Mouse (Mus musculus) cortical plate, adult 2 months (tissue): Measurements from ENCODE around the gene Spryd4. TPM values are rescaled to one million over a fixed set of nuclear protein-coding genes. Genes with fewer than 3 reads are reported as not detected.
"Not testable (repeated sequence)": the region's sequence is repeated elsewhere in the genome, so short reads cannot be mapped to it uniquely, and the experiment has no call there.

Experiments used
- H3K27ac ChIP-seq: fragments of 200-500 bp; 2 replicates; pipeline ENCODE4 v1.5.1; 2012; ENCODE audit warnings: low read length, control low read depth, inconsistent platforms; ENCODE audit not compliant: insufficient read depth
- H3K4me1 ChIP-seq: fragments of 200-500 bp; 2 replicates; pipeline ENCODE4 v1.6.1; 2011; ENCODE audit warnings: low read length; ENCODE audit not compliant: control insufficient read depth, insufficient read depth
- H3K4me3 ChIP-seq: fragments of 200-500 bp; 2 replicates; pipeline ENCODE4 v1.5.1; 2011; ENCODE audit warnings: mild to moderate bottlenecking, low read length, control low read depth; ENCODE audit not compliant: insufficient read depth
- CTCF ChIP-seq: fragments of 200-500 bp; IDR thresholded peaks from 2 replicates; pipeline ENCODE4 v1.5.1; 2011; ENCODE audit warnings: mild to moderate bottlenecking, control low read depth, low read length; ENCODE audit not compliant: insufficient read depth; ENCODE audit errors: extremely low read depth
- POLR2A ChIP-seq: fragments of 200-500 bp; IDR thresholded peaks from 2 replicates; pipeline ENCODE4 v1.6.1; 2011; ENCODE audit warnings: mild to moderate bottlenecking, low read length, control low read depth; ENCODE audit not compliant: insufficient read depth; ENCODE audit errors: extremely low read depth
- polyA plus RNA-seq: library from polyadenylated mRNA; depleted of rRNA; stranded (reverse); fragments of >200 nt; gene quantifications from 2 replicates; pipeline ENCODE4 v1.2.3, GENCODE M21; 2012; rRNA removed

The Spryd4 gene
- 9.0 and 10.0 TPM in 2 replicates for polyA plus RNA-seq

GRCm38 (mm10) chr10:128211390-128212108, at the start of gene Spryd4:
Spryd4 (minus strand) TSS chr10:128211807.
- Histone ChIP-seq H3K4me3 (peak within 1 kb of the TSS; percentile 39), H3K27ac (no peak within 1 kb of the TSS), H3K4me1 (0 out of 2 replicates have a peak, but pooled peaks cover 3% of the 10 kb centered on the region)
- TF ChIP-seq POLR2A: peak; percentile 79
- TF ChIP-seq CTCF: no peak

GRCm38 (mm10) chr10:128260376-128260775, 48.8 kb upstream of the Spryd4 start:
- not testable (repeated sequence) for H3K4me1 ChIP-seq, H3K4me3 ChIP-seq, H3K27ac ChIP-seq

GRCm38 (mm10) chr10:128259946-128260345, 48.3 kb upstream of the Spryd4 start:
- no peak overlapping the region for H3K4me3 ChIP-seq
- no peak for TF ChIP-seq POLR2A
- TF ChIP-seq CTCF: no peak
- H3K27ac ChIP-seq: no peak overlapping the region
- H3K4me1 ChIP-seq: no peaks in the 10 kb centered on the region

- Histone ChIP-seq H3K4me3 (no peak overlapping the region), H3K27ac (no peak overlapping the region), H3K4me1 (no peaks in the 10 kb centered on the region)
- TF ChIP-seq CTCF (no peak), POLR2A (no peak)
Observed at GRCm38 (mm10) chr10:128258953-128259352, 47.3 kb upstream of the Spryd4 start.

GRCm38 (mm10) chr10:128256328-128256727, 44.7 kb upstream of the Spryd4 start:
- Histone ChIP-seq H3K27ac (no peak overlapping the region), H3K4me3 (no peak overlapping the region), H3K4me1 (no peaks in the 10 kb centered on the region)
- TF ChIP-seq CTCF (no peak), POLR2A (no peak)

- no peak overlapping the region for H3K4me3 ChIP-seq
- no peak overlapping the region for H3K27ac ChIP-seq
- no peaks in the 10 kb centered on the region for H3K4me1 ChIP-seq
- TF ChIP-seq POLR2A (no peak), CTCF (no peak)
Observed at GRCm38 (mm10) chr10:128255925-128256324, 44.3 kb upstream of the Spryd4 start.

GRCm38 (mm10) chr10:128253677-128254255, 42.2 kb upstream of the Spryd4 start, which contains the start of gene Apon:
Apon (plus strand) TSS chr10:128254096.
- no peak for TF ChIP-seq CTCF
- TF ChIP-seq POLR2A: no peak
- no peak within 1 kb of the TSS for H3K27ac ChIP-seq
- no peaks in the 10 kb centered on the region for H3K4me1 ChIP-seq
- no peak within 1 kb of the TSS for H3K4me3 ChIP-seq

GRCm38 (mm10) chr10:128250565-128250964, 39.0 kb upstream of the Spryd4 start:
- TF ChIP-seq POLR2A (no peak), CTCF (no peak)
- Histone ChIP-seq H3K27ac (no peak overlapping the region), H3K4me3 (no peak overlapping the region), H3K4me1 (no peaks in the 10 kb centered on the region)

GRCm38 (mm10) chr10:128247020-128247732, 35.6 kb upstream of the Spryd4 start:
- Histone ChIP-seq H3K27ac (no peak overlapping the region), H3K4me3 (no peak overlapping the region), H3K4me1 (no peaks in the 10 kb centered on the region)
- no peak for TF ChIP-seq CTCF
- TF ChIP-seq POLR2A: no peak
